Mouse (Mus musculus) cortical plate, adult 2 months (tissue): Measurements from ENCODE around the gene Spata21.

Experiments used
- CTCF ChIP-seq: fragments of 200-500 bp; IDR thresholded peaks from 2 replicates; pipeline ENCODE4 v1.5.1; 2011; ENCODE audit warnings: mild to moderate bottlenecking, control low read depth, low read length; ENCODE audit not compliant: insufficient read depth; ENCODE audit errors: extremely low read depth
- POLR2A ChIP-seq: fragments of 200-500 bp; IDR thresholded peaks from 2 replicates; pipeline ENCODE4 v1.6.1; 2011; ENCODE audit warnings: mild to moderate bottlenecking, low read length, control low read depth; ENCODE audit not compliant: insufficient read depth; ENCODE audit errors: extremely low read depth

GRCm38 (mm10) chr4:141148009-141148801, 60.1 kb downstream of the Spata21 start:
- TF ChIP-seq CTCF (no peak), POLR2A (no peak)
